Mouse (Mus musculus): ENCODE data around the gene Ptprd.

The Ptprd gene

GRCm38 (mm10) chr4:76652971-76653370 lies 1558.8 kb downstream of the Ptprd start:
- DNase-seq (ENCODE audit: low read depth, low spot score) = no peak

- no peak for DNase-seq (ENCODE audit: low read depth, low spot score)
These were observed 1590.0 kb downstream of the Ptprd start for GRCm38 (mm10) chr4:76621740-76622139.

- no peak for DNase-seq (ENCODE audit: low read depth, low spot score)
These were observed 1595.1 kb downstream of the Ptprd start for GRCm38 (mm10) chr4:76616614-76617013.

- no peak for DNase-seq (ENCODE audit: low read depth, low spot score)
These were observed 1603.5 kb downstream of the Ptprd start for GRCm38 (mm10) chr4:76608246-76608645.

GRCm38 (mm10) chr4:76606808-76607207 lies 1605.0 kb downstream of the Ptprd start:
- DNase-seq (ENCODE audit: low read depth, low spot score) = peak; percentile 38

- no peak for DNase-seq (ENCODE audit: low read depth, low spot score)
These were observed 1621.0 kb downstream of the Ptprd start for GRCm38 (mm10) chr4:76590722-76591121.

- no peak for DNase-seq (ENCODE audit: low read depth, low spot score)
These were observed 1628.7 kb downstream of the Ptprd start for GRCm38 (mm10) chr4:76583025-76583424.

GRCm38 (mm10) chr4:76566006-76566405 lies 1645.8 kb downstream of the Ptprd start:
- no peak for DNase-seq (ENCODE audit: low read depth, low spot score)

GRCm38 (mm10) chr4:76541769-76542168 lies 1670.0 kb downstream of the Ptprd start:
- DNase-seq (ENCODE audit: low read depth, low spot score) = no peak

GRCm38 (mm10) chr4:76532926-76533325 lies 1678.8 kb downstream of the Ptprd start:
- DNase-seq (ENCODE audit: low read depth, low spot score) = no peak

- no peak for DNase-seq (ENCODE audit: low read depth, low spot score)
These were observed 1686.5 kb downstream of the Ptprd start for GRCm38 (mm10) chr4:76525281-76525680.

GRCm38 (mm10) chr4:76503279-76503601 lies 1708.5 kb downstream of the Ptprd start:
- DNase-seq (ENCODE audit: low read depth, low spot score) = no peak

- DNase-seq (ENCODE audit: low read depth, low spot score) = no peak
These were observed 1709.0 kb downstream of the Ptprd start for GRCm38 (mm10) chr4:76502575-76503278.

- DNase-seq (ENCODE audit: low read depth, low spot score) = no peak
These were observed 1725.9 kb downstream of the Ptprd start for GRCm38 (mm10) chr4:76485848-76486247.

- DNase-seq (ENCODE audit: low read depth, low spot score) = no peak
These were observed 1743.2 kb downstream of the Ptprd start for GRCm38 (mm10) chr4:76468366-76469100.

GRCm38 (mm10) chr4:76464682-76465081 lies 1747.1 kb downstream of the Ptprd start:
- no peak for DNase-seq (ENCODE audit: low read depth, low spot score)

GRCm38 (mm10) chr4:76461336-76461735 lies 1750.4 kb downstream of the Ptprd start:
- DNase-seq (ENCODE audit: low read depth, low spot score) = no peak

GRCm38 (mm10) chr4:76460556-76460955 lies 1751.2 kb downstream of the Ptprd start:
- no peak for DNase-seq (ENCODE audit: low read depth, low spot score)

GRCm38 (mm10) chr4:76459621-76460020 lies 1752.1 kb downstream of the Ptprd start:
- no peak for DNase-seq (ENCODE audit: low read depth, low spot score)

GRCm38 (mm10) chr4:76452286-76452685 lies 1759.5 kb downstream of the Ptprd start:
- DNase-seq (ENCODE audit: low read depth, low spot score) = no peak

GRCm38 (mm10) chr4:76451019-76451552 lies 1760.7 kb downstream of the Ptprd start:
- no peak for DNase-seq (ENCODE audit: low read depth, low spot score)

GRCm38 (mm10) chr4:76450351-76451018 lies 1761.3 kb downstream of the Ptprd start:
- DNase-seq (ENCODE audit: low read depth, low spot score) = peak; percentile 76
